Mouse (Mus musculus): ENCODE measurements at regions not wholly inside any gene's neighbourhood (a gene's known extent, or its start where the extent isn't known, plus 50 kb on each side); places are given as distances from the start of the nearest gene placed in this dataset.

DNA sequence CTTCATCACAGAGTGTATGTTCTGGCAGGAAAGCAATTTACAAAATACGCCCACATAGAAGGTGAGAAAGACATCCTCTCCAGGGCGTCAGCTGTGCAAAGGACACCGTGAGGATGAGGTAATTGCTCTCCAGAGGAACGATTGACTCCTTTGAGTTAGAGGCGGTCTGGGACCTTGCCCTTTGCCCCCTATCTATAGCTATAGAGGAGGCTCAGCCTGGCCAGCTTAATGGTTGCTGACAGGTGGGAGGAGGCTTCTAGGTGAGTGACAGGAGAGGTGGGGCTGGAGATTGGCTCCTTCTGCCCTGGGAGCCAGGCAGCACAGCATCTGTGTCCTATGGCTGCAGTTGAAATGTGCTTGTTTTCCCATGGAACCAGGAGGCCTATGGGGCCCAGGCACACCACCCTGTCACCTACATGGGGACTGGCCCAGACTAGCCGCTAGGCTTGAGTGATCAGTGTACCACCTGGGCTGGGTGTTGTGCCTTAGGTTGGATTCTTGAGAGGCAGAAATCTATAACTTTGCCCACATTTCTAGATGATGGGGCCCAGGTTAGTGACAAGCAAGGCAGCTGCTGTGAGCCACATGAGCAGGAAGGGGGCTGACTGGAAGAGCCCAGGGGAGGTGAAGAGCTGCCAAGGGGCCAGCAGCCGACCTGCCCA lies 113.2 kb upstream of the Eef2kmt start:
- H3K4me2 ChIP-seq = no peak overlapping the region
- 33% methylated on average over 7 of the region's 7 CpGs for WGBS
- H3K9me3 ChIP-seq (ENCODE audit: low read depth, low read length) = no peaks in the 10 kb centered on the region
- H3K27me3 ChIP-seq (ENCODE audit: insufficient read depth, low read length) = no peaks in the 10 kb centered on the region
- no peak overlapping the region for H3K4me3 ChIP-seq (ENCODE audit: low read depth, low read length)
- ATAC-seq (ENCODE audit: insufficient read depth) = no peak
- no peak overlapping the region for H3K9ac ChIP-seq
- no peaks in the 10 kb centered on the region for H3K36me3 ChIP-seq (ENCODE audit: insufficient read depth)
- no peak overlapping the region for H3K27ac ChIP-seq (ENCODE audit: low read depth)
- no peaks in the 10 kb centered on the region for H3K4me1 ChIP-seq (ENCODE audit: insufficient read depth)
- no peak for TF ChIP-seq CTCF (IDR thresholded peaks at IDR 0.05; ENCODE audit: low read depth)
- DNase-seq = no peak

DNA sequence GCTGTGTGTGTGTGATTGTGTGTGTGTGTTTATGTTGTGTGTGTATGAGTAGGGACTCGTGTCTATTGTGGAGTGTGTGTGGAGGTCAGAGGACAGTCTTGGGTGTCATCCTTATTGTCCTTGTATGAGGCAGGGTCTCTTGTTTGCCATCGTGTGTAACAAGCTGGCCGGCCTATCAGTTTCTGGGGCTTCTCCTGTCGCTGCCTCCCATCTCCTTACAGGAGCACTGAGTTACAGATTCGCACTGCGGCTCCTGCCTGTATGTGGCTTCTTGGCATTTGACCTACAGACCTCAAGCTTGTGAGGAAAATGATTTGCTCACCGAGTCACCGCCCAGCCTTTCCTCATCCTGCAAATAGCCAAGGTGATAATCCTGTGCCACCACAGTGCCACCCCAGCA lies 112.6 kb upstream of the Eef2kmt start:
- Histone ChIP-seq H3K4me3 (ENCODE audit: low read depth, low read length) (no peak overlapping the region), H3K27me3 (ENCODE audit: insufficient read depth, low read length) (no peaks in the 10 kb centered on the region), H3K4me2 (no peak overlapping the region), H3K9me3 (ENCODE audit: low read depth, low read length) (no peaks in the 10 kb centered on the region), H3K4me1 (ENCODE audit: insufficient read depth) (no peaks in the 10 kb centered on the region), H3K9ac (no peak overlapping the region), H3K27ac (ENCODE audit: low read depth) (no peak overlapping the region), H3K36me3 (ENCODE audit: insufficient read depth) (no peaks in the 10 kb centered on the region)
- TF ChIP-seq CTCF (IDR thresholded peaks at IDR 0.05; ENCODE audit: low read depth) = no peak
- 64% methylated on average over 8 of the region's 8 CpGs for WGBS
- DNase-seq (no peak), ATAC-seq (ENCODE audit: insufficient read depth) (no peak)

DNA sequence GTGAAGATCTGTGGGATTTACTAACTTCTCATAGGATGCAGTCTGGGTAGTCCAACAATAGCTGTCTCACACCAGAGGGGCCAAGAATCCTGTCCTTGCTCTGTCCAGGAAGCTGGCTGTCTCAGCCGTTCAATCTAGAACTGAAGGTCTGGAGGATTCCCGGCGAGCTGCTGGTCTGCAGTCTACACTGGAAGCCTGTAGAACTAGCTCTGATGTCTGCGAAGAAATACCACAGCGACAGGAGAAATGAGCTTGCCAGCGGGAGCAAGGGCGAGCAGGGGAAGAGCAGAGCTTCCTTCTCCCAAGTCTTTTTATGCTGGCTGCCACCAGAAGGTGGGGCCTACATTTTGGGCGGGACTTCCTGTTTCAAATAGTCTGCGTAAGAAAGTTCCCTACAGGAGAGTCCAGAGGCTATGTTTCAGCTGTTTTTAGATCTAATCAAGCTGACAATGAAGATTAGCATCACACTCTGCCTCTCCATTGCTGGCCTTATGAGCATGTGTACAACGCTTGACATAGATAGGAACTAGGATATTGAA lies 111.9 kb upstream of the Eef2kmt start:
- Histone ChIP-seq H3K27me3 (ENCODE audit: insufficient read depth, low read length) (no peaks in the 10 kb centered on the region), H3K9ac (no peak overlapping the region), H3K36me3 (ENCODE audit: insufficient read depth) (no peaks in the 10 kb centered on the region), H3K4me3 (ENCODE audit: low read depth, low read length) (no peak overlapping the region), H3K4me2 (no peak overlapping the region), H3K9me3 (ENCODE audit: low read depth, low read length) (no peaks in the 10 kb centered on the region), H3K27ac (ENCODE audit: low read depth) (no peak overlapping the region), H3K4me1 (ENCODE audit: insufficient read depth) (no peaks in the 10 kb centered on the region)
- DNase-seq = no peak
- TF ChIP-seq CTCF (IDR thresholded peaks at IDR 0.05; ENCODE audit: low read depth) = no peak
- WGBS = 77% methylated on average over 10 of the region's 10 CpGs
- ATAC-seq (ENCODE audit: insufficient read depth) = no peak

DNA sequence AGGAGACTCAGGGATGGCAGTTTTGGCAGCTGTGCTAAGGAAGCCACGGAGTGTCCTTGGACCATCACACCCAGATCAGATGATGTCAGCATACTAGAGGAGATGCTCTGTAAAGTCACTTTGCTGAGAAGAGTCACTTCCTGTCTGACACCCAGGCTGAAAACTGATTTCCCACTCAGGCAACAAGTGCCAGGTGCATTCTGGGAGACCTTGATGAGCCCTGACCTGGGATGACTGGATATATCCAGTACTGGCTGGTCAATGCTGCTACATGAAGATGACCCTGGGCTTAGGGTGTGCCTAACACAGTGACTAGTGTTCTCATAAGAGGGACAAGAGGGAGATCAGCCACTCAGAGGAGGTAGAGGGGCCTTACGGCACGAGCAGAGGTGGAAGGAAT lies 110.2 kb upstream of the Eef2kmt start:
- 78% methylated on average over 3 of the region's 3 CpGs for WGBS
- Histone ChIP-seq H3K4me2 (no peak overlapping the region), H3K36me3 (ENCODE audit: insufficient read depth) (no peaks in the 10 kb centered on the region), H3K27me3 (ENCODE audit: insufficient read depth, low read length) (no peaks in the 10 kb centered on the region), H3K4me3 (ENCODE audit: low read depth, low read length) (no peak overlapping the region), H3K27ac (ENCODE audit: low read depth) (no peak overlapping the region), H3K9ac (no peak overlapping the region), H3K4me1 (ENCODE audit: insufficient read depth) (no peaks in the 10 kb centered on the region), H3K9me3 (ENCODE audit: low read depth, low read length) (no peaks in the 10 kb centered on the region)
- TF ChIP-seq CTCF (IDR thresholded peaks at IDR 0.05; ENCODE audit: low read depth) = no peak
- ATAC-seq (ENCODE audit: insufficient read depth) (no peak), DNase-seq (no peak)

DNA sequence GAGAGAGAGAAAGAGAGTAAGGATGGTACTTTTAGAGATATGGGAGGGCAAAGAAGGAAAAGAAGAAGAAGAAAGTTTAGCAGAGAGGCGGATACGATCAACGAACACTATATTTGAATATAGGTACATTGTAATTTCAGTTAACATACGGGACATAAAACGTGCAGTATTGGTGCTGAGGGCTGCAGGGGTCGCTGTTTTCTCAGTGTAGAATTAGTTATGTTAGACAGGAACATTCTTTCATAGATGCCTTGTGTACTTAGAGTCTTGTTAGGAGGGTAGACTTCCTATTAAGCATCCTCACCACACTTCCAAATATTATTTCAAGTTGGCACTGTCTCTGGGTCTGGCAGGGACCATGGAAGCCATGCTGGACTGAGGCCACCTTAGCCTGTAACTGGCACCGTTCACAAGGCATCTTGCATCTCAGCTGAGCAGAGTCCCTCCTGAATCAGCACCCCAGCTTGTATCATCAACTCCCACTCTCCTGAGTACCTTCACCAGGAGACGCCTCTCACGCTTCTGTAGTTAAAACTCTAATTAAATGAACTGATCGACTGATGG lies 107.3 kb upstream of the Eef2kmt start:
- H3K27me3 ChIP-seq (ENCODE audit: insufficient read depth, low read length) = no peaks in the 10 kb centered on the region
- H3K4me2 ChIP-seq = no peak overlapping the region
- H3K4me1 ChIP-seq (ENCODE audit: insufficient read depth) = no peaks in the 10 kb centered on the region
- no peaks in the 10 kb centered on the region for H3K9me3 ChIP-seq (ENCODE audit: low read depth, low read length)
- DNase-seq (no peak), ATAC-seq (ENCODE audit: insufficient read depth) (no peak)
- TF ChIP-seq CTCF (IDR thresholded peaks at IDR 0.05; ENCODE audit: low read depth) = no peak
- WGBS = 71% methylated on average over 10 of the region's 10 CpGs
- H3K27ac ChIP-seq (ENCODE audit: low read depth) = no peak overlapping the region
- no peak overlapping the region for H3K9ac ChIP-seq
- no peak overlapping the region for H3K4me3 ChIP-seq (ENCODE audit: low read depth, low read length)
- no peaks in the 10 kb centered on the region for H3K36me3 ChIP-seq (ENCODE audit: insufficient read depth)

DNA sequence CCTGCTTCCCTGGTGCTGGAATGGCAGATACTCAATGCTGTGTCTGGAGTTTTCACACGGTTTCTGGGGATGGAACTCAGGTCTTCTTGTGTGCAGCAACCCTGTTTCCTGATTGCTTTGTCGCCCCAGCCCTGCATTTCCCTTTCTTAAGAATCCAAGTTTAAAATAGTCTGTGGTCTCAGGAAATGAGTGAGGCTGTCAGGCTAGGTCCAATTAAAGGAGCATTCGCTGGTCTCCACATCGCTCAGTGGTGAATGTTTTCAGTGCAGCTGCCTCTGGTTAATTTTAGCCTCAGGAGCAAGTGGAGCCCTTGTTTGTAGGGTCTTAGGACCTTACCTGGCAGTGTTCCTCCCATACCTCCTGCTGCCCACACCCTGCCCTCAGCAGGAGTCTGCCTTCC lies 103.4 kb upstream of the Eef2kmt start:
- 71% methylated on average over 4 of the region's 4 CpGs for WGBS
- Histone ChIP-seq H3K27me3 (ENCODE audit: insufficient read depth, low read length) (no peaks in the 10 kb centered on the region), H3K4me3 (ENCODE audit: low read depth, low read length) (no peak overlapping the region), H3K9me3 (ENCODE audit: low read depth, low read length) (no peaks in the 10 kb centered on the region), H3K4me1 (ENCODE audit: insufficient read depth) (no peaks in the 10 kb centered on the region), H3K36me3 (ENCODE audit: insufficient read depth) (no peaks in the 10 kb centered on the region), H3K4me2 (no peak overlapping the region), H3K27ac (ENCODE audit: low read depth) (no peak overlapping the region), H3K9ac (no peak overlapping the region)
- DNase-seq (no peak), ATAC-seq (ENCODE audit: insufficient read depth) (no peak)
- no peak for TF ChIP-seq CTCF (IDR thresholded peaks at IDR 0.05; ENCODE audit: low read depth)

DNA sequence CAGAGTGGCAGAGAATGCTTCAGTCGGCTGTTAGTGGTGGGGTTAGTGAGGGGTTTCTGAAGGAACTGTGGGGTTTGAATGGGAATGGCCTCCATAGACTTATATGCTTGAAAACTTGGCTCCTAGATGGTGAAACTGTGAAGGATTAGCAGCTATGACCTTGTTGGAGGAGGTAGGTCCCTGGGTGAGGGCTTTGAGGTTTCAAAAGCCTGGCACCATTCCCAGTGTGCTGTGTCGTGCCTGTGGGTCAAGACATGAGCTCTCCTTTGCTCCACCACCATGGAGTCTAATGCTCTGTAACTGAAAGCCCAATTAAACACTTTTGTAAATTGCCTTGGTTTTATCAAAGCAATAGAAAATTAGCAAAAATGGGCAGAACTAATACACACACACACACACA lies 98.1 kb upstream of the Eef2kmt start:
- H3K9ac ChIP-seq = no peak overlapping the region
- ATAC-seq (ENCODE audit: insufficient read depth) = no peak
- no peaks in the 10 kb centered on the region for H3K27me3 ChIP-seq (ENCODE audit: insufficient read depth, low read length)
- no peak overlapping the region for H3K27ac ChIP-seq (ENCODE audit: low read depth)
- no peak for TF ChIP-seq CTCF (IDR thresholded peaks at IDR 0.05; ENCODE audit: low read depth)
- no peaks in the 10 kb centered on the region for H3K9me3 ChIP-seq (ENCODE audit: low read depth, low read length)
- no peaks in the 10 kb centered on the region for H3K36me3 ChIP-seq (ENCODE audit: insufficient read depth)
- no peak overlapping the region for H3K4me3 ChIP-seq (ENCODE audit: low read depth, low read length)
- DNase-seq = no peak
- H3K4me2 ChIP-seq = no peak overlapping the region
- WGBS = 57% methylated on average over 2 of the region's 2 CpGs
- H3K4me1 ChIP-seq (ENCODE audit: insufficient read depth) = no peaks in the 10 kb centered on the region

Data from lung, embryonic 14.5 days (tissue).